Mouse (Mus musculus) gastrocnemius, adult 2 months (tissue): ENCODE results near the gene Gdf2. TPM values are rescaled to one million over a fixed set of nuclear protein-coding genes. Genes with fewer than 3 reads are reported as not detected.

Experiments used
- DNase-seq: peaks from one replicate; pipeline ENCODE4 v3.0.0; 2022
- H3K27ac ChIP-seq: fragments of 200-600 bp; 2 replicates; pipeline ENCODE4 v1.8.1; 2022; ENCODE audit warnings: mild to moderate bottlenecking
- H3K4me3 ChIP-seq: fragments of 200-600 bp; 2 replicates; pipeline ENCODE4 v1.8.1; 2022; ENCODE audit warnings: mild to moderate bottlenecking, moderate library complexity
- CTCF ChIP-seq: fragments of 200-600 bp; IDR thresholded peaks from 2 replicates; pipeline ENCODE4 v1.8.1; 2022; ENCODE audit warnings: antibody characterized with exemption, mild to moderate bottlenecking, moderate library complexity
- intact Hi-C: fragments of 180-260 bp; cut with DNase I; formaldehyde crosslinking; loops from one replicate; pipeline ENCODE4 v1.15.1; 2025
- total RNA-seq, 2 experiments: library from RNA; stranded (reverse); gene quantifications; 2 replicates each; pipeline ENCODE4 v1.2.3; 2021

The Gdf2 gene
- total RNA-seq, 2 experiments from 2014 or later, result not detected

- H3K4me3 ChIP-seq, result no peak overlapping the region
- H3K27ac ChIP-seq, result no peak overlapping the region
- DNase-seq, result no peak
- no peak for TF ChIP-seq CTCF
- intact Hi-C loops, result no loop called here
Observed at GRCm38 (mm10) chr14:33972679-33973078, 31.8 kb downstream of the Gdf2 start.

DNA sequence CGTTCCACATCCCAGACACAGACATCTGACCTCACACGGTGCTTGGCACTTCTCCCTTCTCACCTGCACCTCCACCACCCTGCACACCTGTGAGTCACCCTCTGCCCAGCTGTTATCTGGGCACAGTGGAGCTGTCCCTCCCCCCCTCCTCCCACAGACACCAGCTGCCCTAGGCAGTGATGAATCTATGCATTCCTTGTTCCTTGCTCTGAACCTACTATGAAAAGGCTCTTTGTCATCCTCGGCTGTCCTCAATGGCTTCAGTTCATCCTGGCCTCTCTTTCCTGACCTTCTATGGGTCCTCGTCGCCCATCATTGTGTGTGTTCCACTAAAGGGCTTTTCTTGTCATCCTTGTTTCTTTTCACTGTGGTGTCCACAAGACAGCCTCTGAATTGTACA lies 33.9 kb downstream of the Gdf2 start:
- intact Hi-C loops, result no loop called here
- DNase-seq, result no peak
- Histone ChIP-seq H3K27ac (no peak overlapping the region), H3K4me3 (no peak overlapping the region)
- TF ChIP-seq CTCF, result no peak

- no peak for TF ChIP-seq CTCF
Observed at GRCm38 (mm10) chr14:33977748-33978147, 36.9 kb downstream of the Gdf2 start.

DNA sequence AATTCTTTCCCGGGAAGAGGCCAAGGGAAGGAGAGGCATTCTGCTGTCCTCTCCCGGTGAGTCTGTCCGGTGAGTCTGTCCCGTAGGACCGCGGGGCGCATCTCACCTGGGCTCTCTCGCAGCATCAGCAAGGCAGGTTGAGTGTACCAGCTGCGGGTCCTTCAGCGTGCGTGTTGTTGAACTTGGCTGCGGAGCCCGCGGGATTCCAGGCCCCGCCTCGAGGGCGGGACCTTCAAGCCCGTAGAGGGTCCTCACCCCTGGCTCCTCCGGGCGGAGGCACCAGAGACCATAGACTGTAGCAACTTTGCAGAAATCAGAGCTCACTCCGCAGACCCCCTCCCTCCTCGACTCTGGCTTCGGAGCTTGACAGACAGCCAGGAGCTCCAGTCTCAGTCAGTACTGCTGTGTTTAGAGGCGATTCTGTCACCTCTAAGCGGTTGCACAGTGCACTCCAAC lies 37.8 kb downstream of the Gdf2 start, which contains the start of gene Zfp488:
Gene Zfp488 (minus strand): TSS at position 161 of the 456 bp plus-strand sequence.
- Histone ChIP-seq H3K27ac (no peak within 1 kb of the TSS), H3K4me3 (no peak within 1 kb of the TSS)
- no peak for TF ChIP-seq CTCF
- no peak for DNase-seq
- intact Hi-C loops, result no loop called here

More at GRCm38 (mm10) chr14:33977748-33978147, 36.9 kb downstream of the Gdf2 start:
- intact Hi-C loops, result no loop called here
- H3K27ac ChIP-seq, result no peak overlapping the region
- no peak for DNase-seq
- no peak overlapping the region for H3K4me3 ChIP-seq

DNA sequence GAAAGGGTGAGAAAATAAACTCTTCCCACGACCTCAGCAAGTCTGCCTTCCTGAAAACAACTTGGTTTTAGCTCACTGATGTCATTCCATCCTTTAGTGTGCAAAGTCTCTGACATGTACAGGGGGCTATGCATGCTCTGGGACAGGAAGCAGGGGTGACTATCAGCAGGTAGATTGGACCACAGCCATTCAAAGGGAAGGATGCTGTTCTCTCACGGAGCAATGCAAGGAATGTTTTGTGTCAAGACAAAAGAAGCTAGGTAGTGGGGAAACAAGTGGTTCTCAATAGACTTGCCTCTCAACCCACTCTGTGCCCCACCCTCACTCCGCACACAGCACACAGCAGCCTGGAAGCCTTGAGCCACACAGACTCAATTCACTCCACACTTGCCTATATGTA lies 48.4 kb downstream of the Gdf2 start:
- Histone ChIP-seq H3K4me3 (no peak overlapping the region), H3K27ac (no peak overlapping the region)
- intact Hi-C loops, result no loop called here
- no peak for DNase-seq
- no peak for TF ChIP-seq CTCF

GRCm38 (mm10) chr14:33991971-33992370 lies 51.1 kb downstream of the Gdf2 start:
- intact Hi-C loops, result no loop called here
- no peak for DNase-seq
- Histone ChIP-seq H3K27ac (no peak overlapping the region), H3K4me3 (no peak overlapping the region)
- TF ChIP-seq CTCF, result no peak

DNA sequence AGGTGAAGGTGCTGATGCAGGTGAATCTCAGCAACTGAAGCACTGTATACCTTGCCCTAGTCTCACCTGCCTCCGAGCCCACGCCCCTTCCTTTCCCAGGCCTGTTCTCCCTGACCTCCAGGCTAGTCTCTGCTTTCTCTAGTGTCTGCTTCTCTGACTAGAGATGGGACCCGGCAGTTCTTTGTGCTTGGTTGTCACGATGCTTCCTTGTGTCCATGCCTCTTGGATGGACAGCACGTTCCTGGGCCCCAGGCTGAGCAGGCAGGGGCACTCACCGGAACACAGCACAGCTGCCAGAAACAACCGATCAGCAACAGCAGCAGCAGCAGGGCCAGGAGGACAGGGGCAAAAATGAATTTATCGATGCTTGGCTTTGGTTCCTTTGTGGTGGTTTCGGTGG lies 52.2 kb downstream of the Gdf2 start:
- no peak overlapping the region for H3K4me3 ChIP-seq
- H3K27ac ChIP-seq, result no peak overlapping the region
- no peak for DNase-seq
- intact Hi-C loops, result no loop called here
- TF ChIP-seq CTCF, result no peak

DNA sequence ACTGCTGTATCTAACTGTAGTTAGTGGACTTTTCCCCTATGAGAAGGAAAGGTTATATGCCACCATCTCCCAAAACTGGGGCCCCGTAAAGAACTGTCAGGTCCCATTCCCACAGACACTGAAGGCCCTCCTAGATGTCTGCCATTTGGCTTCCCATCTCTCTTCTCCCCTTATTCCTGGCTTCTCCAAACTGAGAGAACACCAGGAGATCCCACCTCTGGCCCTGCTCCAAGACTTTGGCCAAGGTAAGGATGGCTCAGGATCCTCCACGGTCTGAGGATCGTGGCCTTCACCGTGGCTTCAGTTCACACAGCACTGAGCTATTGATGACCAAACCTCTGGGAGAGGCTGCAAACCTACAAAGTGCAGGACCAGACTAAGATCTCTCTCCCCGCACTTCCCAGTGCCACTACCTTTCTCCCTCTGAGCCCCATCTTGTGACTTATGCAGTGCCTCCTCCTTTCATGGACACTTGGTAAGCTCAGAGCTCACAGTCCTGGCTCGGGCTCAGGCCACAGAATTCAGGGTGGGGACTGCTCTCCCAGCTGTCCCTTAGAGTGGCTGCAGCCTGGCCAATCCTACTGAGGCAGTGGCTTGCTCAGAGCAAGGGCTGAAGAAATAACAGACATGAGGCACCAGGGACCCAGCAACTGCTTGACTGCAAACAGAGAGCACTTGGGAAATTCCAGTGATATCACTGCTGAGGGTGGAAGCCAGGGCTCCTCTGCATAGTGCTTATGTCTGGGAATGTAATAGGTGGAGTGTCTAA lies 52.9 kb downstream of the Gdf2 start:
- intact Hi-C loops, result no loop called here
- no peak for DNase-seq

More for the DNA sequence above, 52.9 kb downstream of the Gdf2 start:
- H3K27ac ChIP-seq, result no peak overlapping the region
- no peak overlapping the region for H3K4me3 ChIP-seq
- TF ChIP-seq CTCF, result no peak

Other genes with a start within 250 kb of the Gdf2 start
- 1 to 10 TPM; 1.1 to 1.9 TPM for gene Gdf10, start 17.5 kb upstream of the Gdf2 start, total RNA-seq
- gene Rbp3, start 13.0 kb downstream of the Gdf2 start, total RNA-seq, result not detected
- not detected for gene Zfp488, start 37.7 kb downstream of the Gdf2 start, total RNA-seq
- not detected for gene Gm30083, start 74.1 kb downstream of the Gdf2 start, total RNA-seq
- gene Gm5460, start 75.7 kb downstream of the Gdf2 start, total RNA-seq, result not detected
- gene Antxrl, start 111.7 kb downstream of the Gdf2 start, total RNA-seq, result not detected
- 1 to 10 TPM; 1.1 TPM for gene Anxa8, start 144.9 kb downstream of the Gdf2 start, total RNA-seq
- not detected for gene A630023A22Rik, start 161.7 kb downstream of the Gdf2 start, total RNA-seq
- gene Npy4r, start 211.4 kb downstream of the Gdf2 start, total RNA-seq, result under 1 TPM in 1 of 2 experiments, not detected in 1; 0.06 TPM